Mouse (Mus musculus) embryonic facial prominence, embryonic 11.5 days (tissue): ENCODE measurements around the gene Pip. TPM values are rescaled to one million over a fixed set of nuclear protein-coding genes. Genes with fewer than 3 reads are reported as not detected.

Experiments
- ATAC-seq: fragments of 200-750 bp; cut with Nextera tagmentation; replicated peaks from 2 replicates; pipeline ENCODE4 v1.8.0; 2017; ENCODE audit warnings: low read depth; ENCODE audit not compliant: insufficient number of reproducible peaks, low FRiP score, low TSS enrichment
- DNase-seq: peaks from one replicate; pipeline ENCODE4 v3.0.0-alpha.2; 2015; ENCODE audit warnings: low spot score
- H3K27ac ChIP-seq: fragments of 300-500 bp; sonication (generic); replicated peaks from 2 replicates; pipeline ENCODE4 v1.5.1; 2014; ENCODE audit warnings: mild to moderate bottlenecking, low read depth, low read length, control low read depth
- H3K27me3 ChIP-seq: fragments of 300-500 bp; sonication (generic); 2 replicates; pipeline ENCODE4 v1.6.1; 2014; ENCODE audit warnings: mild to moderate bottlenecking, low read length, moderate library complexity, mixed read lengths; ENCODE audit not compliant: control insufficient read depth, insufficient read depth
- H3K36me3 ChIP-seq: fragments of 300-500 bp; sonication (generic); replicated peaks from 2 replicates; pipeline ENCODE4 v1.6.1; 2014; ENCODE audit warnings: low read depth, mild to moderate bottlenecking, low read length, moderate library complexity, mixed read lengths; ENCODE audit not compliant: control insufficient read depth, insufficient read depth
- H3K4me1 ChIP-seq: fragments of 300-500 bp; sonication (generic); 2 replicates; pipeline ENCODE4 v1.6.1; 2014; ENCODE audit warnings: low read length, mixed read lengths; ENCODE audit not compliant: control insufficient read depth, insufficient read depth
- H3K4me2 ChIP-seq: fragments of 300-500 bp; sonication (generic); 2 replicates; pipeline ENCODE4 v1.6.1; 2014; ENCODE audit warnings: low read depth, mild to moderate bottlenecking, control low read depth, low read length, moderate library complexity
- H3K4me3 ChIP-seq: fragments of 300-500 bp; sonication (generic); 2 replicates; pipeline ENCODE4 v1.5.1; 2014; ENCODE audit warnings: low read depth, low read length, control low read depth
- H3K9ac ChIP-seq: fragments of 300-500 bp; sonication (generic); replicated peaks from 2 replicates; pipeline ENCODE4 v1.6.1; 2014; ENCODE audit warnings: mild to moderate bottlenecking, control low read depth, low read length
- H3K9me3 ChIP-seq: fragments of 300-500 bp; sonication (generic); replicated peaks from 2 replicates; pipeline ENCODE4 v1.6.1; 2016; ENCODE audit warnings: mild to moderate bottlenecking, low read length, inconsistent platforms, mixed read lengths; ENCODE audit not compliant: control insufficient read depth
- WGBS: fragments of 180-500 bp; shearing (Covaris S2); extraction: QIAGEN DNeasy Blood & Tissue Kit; methylation state at CpG from one replicate; pipeline ENCODE4 v1.1.7; 2014; 5-methylcytosine and 5-hydroxymethylcytosine counted together
- polyA plus RNA-seq: library from polyadenylated mRNA; unstranded; fragments of >200 nt; fragmentation: Nextera tagmentation; extraction: Ambion mirVana; gene quantifications from 2 replicates; pipeline ENCODE4 v1.2.1, GENCODE M21; 2014

Gene Pip
- polyA plus RNA-seq = not detected in 2 replicates

DNA sequence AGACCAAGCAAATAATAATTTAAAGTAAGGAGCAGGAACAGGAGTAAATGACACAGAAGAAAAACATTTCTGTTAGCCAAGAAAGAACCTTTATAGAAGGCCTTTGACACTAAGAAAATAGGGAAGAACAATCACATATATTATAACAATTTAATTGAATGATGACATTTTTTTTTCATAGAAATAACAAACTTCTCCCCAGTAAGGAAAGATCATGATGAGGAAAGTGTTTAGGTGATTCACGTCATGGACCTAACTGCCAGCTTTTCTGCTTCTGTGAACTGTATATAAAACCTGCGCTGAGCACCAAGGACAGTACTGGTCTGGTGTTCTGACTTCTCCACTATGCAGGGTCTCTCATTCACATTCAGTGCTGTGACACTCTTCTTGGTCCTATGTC, at the start of gene Pip:
TSS of gene Pip (plus strand) at position 301 of the 400 bp plus-strand sequence.
- Histone ChIP-seq H3K9me3 (no peaks in the 10 kb centered on the region), H3K4me3 (no peak within 1 kb of the TSS), H3K4me1 (no peaks in the 10 kb centered on the region), H3K4me2 (no peak within 1 kb of the TSS), H3K27ac (no peak within 1 kb of the TSS), H3K27me3 (no peaks in the 10 kb centered on the region), H3K9ac (no peak within 1 kb of the TSS), H3K36me3 (no peaks in the 10 kb centered on the region)
- 82% methylated on average over 2 of the region's 2 CpGs for WGBS
- DNase-seq = no peak
- ATAC-seq = no peak

DNA sequence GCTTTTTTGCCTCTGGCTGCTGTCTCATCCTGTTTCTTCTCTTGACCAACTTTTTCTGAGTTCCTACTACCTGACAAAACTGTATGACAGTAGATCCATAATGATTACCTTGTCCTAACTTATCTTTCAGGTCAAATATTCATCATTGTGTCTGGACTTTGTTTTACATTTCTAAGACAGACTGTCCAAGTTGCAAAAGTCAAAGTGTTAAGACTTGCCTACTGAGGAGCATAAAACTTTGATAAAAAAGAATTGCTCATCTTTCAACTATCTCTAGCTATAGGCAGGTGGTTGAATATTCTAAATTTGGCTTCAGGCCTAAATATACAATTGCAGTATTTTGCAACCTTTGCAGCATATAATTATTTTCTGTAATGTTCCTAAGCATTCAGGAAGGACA, 23.2 kb upstream of the Pip start:
- H3K4me2 ChIP-seq = no peak overlapping the region
- H3K9ac ChIP-seq = no peak overlapping the region
- no peak for DNase-seq
- H3K36me3 ChIP-seq = no peaks in the 10 kb centered on the region
- H3K27ac ChIP-seq = no peak overlapping the region
- no peaks in the 10 kb centered on the region for H3K4me1 ChIP-seq
- H3K27me3 ChIP-seq = no peaks in the 10 kb centered on the region
- H3K9me3 ChIP-seq = no peaks in the 10 kb centered on the region
- no peak overlapping the region for H3K4me3 ChIP-seq
- no peak for ATAC-seq

DNA sequence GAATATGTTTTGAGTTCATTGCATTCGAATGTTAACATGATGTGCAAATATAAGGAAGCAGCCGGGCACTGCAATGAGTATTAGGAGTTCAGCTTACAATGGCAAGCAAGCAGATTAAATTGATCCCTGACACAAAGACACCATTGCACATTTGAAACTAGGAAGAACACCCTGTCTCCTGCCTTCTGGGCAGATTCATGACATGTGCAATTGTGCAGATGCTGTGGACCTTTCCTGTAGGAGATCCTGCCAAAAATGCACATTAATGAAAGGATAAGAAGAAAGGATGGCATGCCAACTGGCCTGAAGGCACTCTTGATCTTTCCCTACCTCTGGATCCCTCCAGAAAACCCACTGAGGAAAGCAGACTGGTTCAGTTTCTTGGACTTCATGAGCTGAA, 17.8 kb upstream of the Pip start:
- Histone ChIP-seq H3K36me3 (no peaks in the 10 kb centered on the region), H3K9ac (no peak overlapping the region), H3K4me2 (no peak overlapping the region), H3K4me1 (no peaks in the 10 kb centered on the region), H3K27ac (no peak overlapping the region), H3K27me3 (no peaks in the 10 kb centered on the region), H3K9me3 (no peaks in the 10 kb centered on the region), H3K4me3 (no peak overlapping the region)
- DNase-seq (no peak), ATAC-seq (no peak)
- WGBS = 82% methylated on average over 2 of the region's 2 CpGs

DNA sequence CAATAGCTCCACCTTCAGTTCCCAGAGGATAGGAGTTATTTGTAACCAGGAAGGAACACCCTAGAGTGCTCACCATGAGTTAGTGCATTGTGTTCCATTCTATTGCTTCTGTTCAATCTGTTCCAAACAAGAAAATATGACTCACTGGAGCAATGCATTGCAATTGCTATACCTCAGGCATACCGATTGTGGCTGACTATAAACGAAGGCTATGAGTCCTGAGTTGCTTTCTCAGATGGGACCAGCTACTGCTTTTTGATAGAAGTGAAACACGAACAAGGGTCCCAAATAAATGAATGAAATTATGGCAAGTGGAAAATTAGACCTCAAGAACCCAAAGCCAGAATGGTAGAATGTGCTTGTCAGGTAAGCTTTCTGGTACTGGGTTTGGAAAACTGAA, 5.4 kb downstream of the Pip start, which contains the start of gene Sval2:
TSS of gene Sval2 (plus strand) at position 301 of the 400 bp plus-strand sequence.
- no peak for ATAC-seq
- no peak for DNase-seq
- 88% methylated on average over 3 of the region's 3 CpGs for WGBS
- Histone ChIP-seq H3K4me3 (no peak within 1 kb of the TSS), H3K36me3 (no peaks in the 10 kb centered on the region), H3K27me3 (no peaks in the 10 kb centered on the region), H3K9ac (no peak within 1 kb of the TSS), H3K4me1 (no peaks in the 10 kb centered on the region), H3K9me3 (no peaks in the 10 kb centered on the region), H3K4me2 (no peak within 1 kb of the TSS), H3K27ac (no peak within 1 kb of the TSS)

DNA sequence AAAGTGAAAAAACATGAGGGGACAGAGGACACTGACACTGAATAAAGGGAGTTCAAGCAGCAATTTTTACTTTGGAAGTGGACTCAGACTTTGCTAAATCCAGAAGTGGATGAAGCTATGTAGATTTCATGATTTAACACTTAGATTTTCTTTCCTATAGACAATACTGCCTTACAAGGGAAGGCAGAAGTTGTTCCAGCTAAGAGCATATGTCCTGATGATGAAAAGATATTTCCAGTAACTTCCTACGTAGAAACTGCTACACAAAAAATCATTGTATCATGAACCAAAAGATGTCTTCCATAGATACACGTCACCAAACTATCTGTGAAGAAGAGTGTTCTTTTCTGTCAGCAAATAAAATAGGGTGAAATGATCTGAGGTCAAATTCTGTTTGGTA, 16.7 kb downstream of the Pip start:
- 75% methylated on average over 2 of the region's 2 CpGs for WGBS
- DNase-seq (no peak), ATAC-seq (no peak)
- H3K4me1 ChIP-seq = no peaks in the 10 kb centered on the region
- no peaks in the 10 kb centered on the region for H3K9me3 ChIP-seq
- H3K4me3 ChIP-seq = no peak overlapping the region
- H3K27me3 ChIP-seq = no peaks in the 10 kb centered on the region
- H3K9ac ChIP-seq = no peak overlapping the region
- no peak overlapping the region for H3K27ac ChIP-seq
- H3K36me3 ChIP-seq = no peaks in the 10 kb centered on the region
- no peak overlapping the region for H3K4me2 ChIP-seq

Other genes starting within 250 kb of the Pip start
- gene Ephb6, start 242.1 kb upstream of the Pip start, polyA plus RNA-seq = 10.0 and 11.7 TPM in 2 replicates
- gene Trpv6, start 211.1 kb upstream of the Pip start, polyA plus RNA-seq = 0.26 and 0.56 TPM in 2 replicates
- gene Trpv5, start 166.8 kb upstream of the Pip start, polyA plus RNA-seq = not detected in 2 replicates
- not detected in 2 replicates for gene Llcfc1, start 163.1 kb upstream of the Pip start, polyA plus RNA-seq
- 10.1 and 10.2 TPM in 2 replicates for gene Kel, start 143.2 kb upstream of the Pip start, polyA plus RNA-seq
- not detected in 2 replicates for gene Olfr459, start 72.4 kb upstream of the Pip start, polyA plus RNA-seq
- gene Sval2, start 5.5 kb downstream of the Pip start, polyA plus RNA-seq = not detected in 2 replicates
- gene Sval1, start 104.1 kb downstream of the Pip start, polyA plus RNA-seq = not detected in 2 replicates
- gene Sval3, start 120.6 kb downstream of the Pip start, polyA plus RNA-seq = not detected in 2 replicates
- gene Sva, start 190.9 kb downstream of the Pip start, polyA plus RNA-seq = not detected in 2 replicates